Mouse (Mus musculus): Measurements from ENCODE around the gene Myo1c.

DNA sequence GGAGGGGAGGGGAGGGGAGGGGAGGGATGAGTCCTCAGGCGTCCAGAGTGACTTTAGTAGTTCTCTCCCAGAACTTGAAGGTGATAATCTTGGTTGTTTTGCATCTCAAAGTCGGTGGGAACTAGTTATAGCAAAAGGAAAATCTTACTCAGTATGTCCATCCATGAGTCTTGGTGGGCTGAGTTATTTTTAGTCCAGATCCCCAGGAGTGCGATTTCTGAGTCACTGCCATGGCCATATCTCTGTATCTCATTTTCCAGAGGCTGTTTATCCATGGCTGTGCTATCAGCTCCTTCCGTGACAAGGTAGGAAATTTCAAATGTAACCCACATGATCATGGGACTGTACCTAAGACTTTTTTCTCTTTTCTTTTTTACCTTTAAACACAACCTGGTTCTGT is 72.0 kb downstream of the Myo1c start:
- no peak for TF ChIP-seq MAX (IDR thresholded peaks at IDR 0.05; ENCODE audit: low read depth)
- no peak for TF ChIP-seq POLR2A (IDR thresholded peaks at IDR 0.05; ENCODE audit: insufficient read length, low read depth)
- no peak for TF ChIP-seq MYOG (IDR thresholded peaks at IDR 0.05; ENCODE audit: control insufficient read depth in 1 of 3, insufficient read depth in 1 of 3, insufficient read length in 2 of 3, low read depth in 2 of 3)
- TF ChIP-seq CEBPB (IDR thresholded peaks at IDR 0.05; ENCODE audit: insufficient read depth, poor library complexity, severe bottlenecking): no peak
- TF ChIP-seq TCF12 (IDR thresholded peaks at IDR 0.05; ENCODE audit: insufficient read depth, poor library complexity, severe bottlenecking): no peak
- TF ChIP-seq E2F4 (IDR thresholded peaks at IDR 0.05; ENCODE audit: insufficient read depth): no peak
- no peak for TF ChIP-seq USF1 (IDR thresholded peaks at IDR 0.05; ENCODE audit: low read depth)
- TF ChIP-seq MYOD1 (IDR thresholded peaks at IDR 0.05; ENCODE audit: control insufficient read depth in 1 of 3, insufficient read length in 2 of 3, low read depth in 2 of 3): no peak
- TF ChIP-seq POLR2AphosphoS2 (IDR thresholded peaks at IDR 0.05; ENCODE audit: insufficient read length, low read depth): no peak
- no peak for TF ChIP-seq TCF3 (IDR thresholded peaks at IDR 0.05; ENCODE audit: insufficient read length, low read depth)
